Mouse (Mus musculus) right cerebral cortex, postnatal 36 days (tissue): ENCODE results near the gene Slc22a16.

Experiments
- DNase-seq, 2 experiments: peaks; one replicate each; pipeline ENCODE4 v3.0.0; 2022; ENCODE audit warnings: low spot score in 2 of 2, mixed read lengths in 1 of 2

Slc22a16 gene

GRCm38 (mm10) chr10:40604706-40605394 is 34.7 kb downstream of the Slc22a16 start:
- no peak for DNase-seq

- DNase-seq: no peak
These were observed 47.8 kb downstream of the Slc22a16 start for GRCm38 (mm10) chr10:40617973-40618372.

- DNase-seq: no peak
These were observed 49.6 kb downstream of the Slc22a16 start for GRCm38 (mm10) chr10:40619760-40620159.

GRCm38 (mm10) chr10:40629140-40629539 is 59.0 kb downstream of the Slc22a16 start:
- DNase-seq: no peak

GRCm38 (mm10) chr10:40629656-40630311 is 59.6 kb downstream of the Slc22a16 start, which contains the start of gene Ddo:
Gene Ddo, plus strand, starts transcription at chr10:40630011.
- no peak for DNase-seq

GRCm38 (mm10) chr10:40630457-40630856 is 60.3 kb downstream of the Slc22a16 start:
- no peak for DNase-seq

- no peak for DNase-seq
These were observed 60.8 kb downstream of the Slc22a16 start for GRCm38 (mm10) chr10:40630961-40631360.

- DNase-seq: no peak
These were observed 62.0 kb downstream of the Slc22a16 start for GRCm38 (mm10) chr10:40632087-40632486.

GRCm38 (mm10) chr10:40637331-40637730 is 67.2 kb downstream of the Slc22a16 start:
- DNase-seq: no peak

GRCm38 (mm10) chr10:40638276-40638675 is 68.1 kb downstream of the Slc22a16 start:
- peak; percentile 83 to 90 for DNase-seq

- peak in 1 of 2 experiments; percentile 68 for DNase-seq
These were observed 69.0 kb downstream of the Slc22a16 start for GRCm38 (mm10) chr10:40638823-40639819.

GRCm38 (mm10) chr10:40640406-40640805 is 70.3 kb downstream of the Slc22a16 start:
- DNase-seq: no peak

- no peak for DNase-seq
These were observed 71.8 kb downstream of the Slc22a16 start for GRCm38 (mm10) chr10:40641901-40642300.

- DNase-seq: no peak
These were observed 73.0 kb downstream of the Slc22a16 start for GRCm38 (mm10) chr10:40643126-40643525.

- no peak for DNase-seq
These were observed 74.3 kb downstream of the Slc22a16 start for GRCm38 (mm10) chr10:40644456-40644855.

GRCm38 (mm10) chr10:40645346-40645745 is 75.2 kb downstream of the Slc22a16 start:
- DNase-seq: no peak

- no peak for DNase-seq
These were observed 78.6 kb downstream of the Slc22a16 start for GRCm38 (mm10) chr10:40648776-40649175.

- no peak for DNase-seq
These were observed 79.5 kb downstream of the Slc22a16 start for GRCm38 (mm10) chr10:40649634-40650033.

GRCm38 (mm10) chr10:40651676-40652075 is 81.5 kb downstream of the Slc22a16 start:
- DNase-seq: no peak
